Mouse (Mus musculus) natural killer cell, adult 2 months (primary cell): Measurements from ENCODE around the gene Tmprss7.
A peak's percentile ranks its signal among the peaks of the same experiment; 100 is the strongest.

ENCODE experiments used
- DNase-seq, 2 experiments: peaks; one replicate each; pipeline ENCODE4 v3.0.0; 2022; ENCODE audit warnings: low spot score in 2 of 2

The Tmprss7 gene

DNA sequence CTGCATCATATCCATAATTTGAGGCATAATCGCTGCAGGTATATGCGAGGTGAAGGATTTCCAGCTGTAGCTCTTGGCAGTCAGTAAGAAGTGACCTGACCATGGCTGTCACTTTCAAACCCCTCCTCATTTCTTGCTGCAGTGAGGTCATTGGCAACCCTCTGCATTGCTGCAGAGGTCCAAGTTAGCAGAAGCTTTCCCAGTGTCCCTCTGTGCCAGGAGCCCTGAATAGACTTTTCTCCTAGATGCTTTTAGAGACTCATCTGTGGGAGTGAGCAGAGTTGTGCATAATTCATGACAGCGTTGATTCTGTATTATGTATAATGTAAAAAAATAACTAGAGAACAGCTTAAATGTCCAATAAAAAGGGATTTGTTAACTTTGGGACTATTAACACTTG is 8.2 kb downstream of the Tmprss7 start:
- DNase-seq, result no peak

- DNase-seq, result peak; percentile 29 to 33
These were observed 8.6 kb downstream of the Tmprss7 start for GRCm38 (mm10) chr16:45684815-45685214.

DNA sequence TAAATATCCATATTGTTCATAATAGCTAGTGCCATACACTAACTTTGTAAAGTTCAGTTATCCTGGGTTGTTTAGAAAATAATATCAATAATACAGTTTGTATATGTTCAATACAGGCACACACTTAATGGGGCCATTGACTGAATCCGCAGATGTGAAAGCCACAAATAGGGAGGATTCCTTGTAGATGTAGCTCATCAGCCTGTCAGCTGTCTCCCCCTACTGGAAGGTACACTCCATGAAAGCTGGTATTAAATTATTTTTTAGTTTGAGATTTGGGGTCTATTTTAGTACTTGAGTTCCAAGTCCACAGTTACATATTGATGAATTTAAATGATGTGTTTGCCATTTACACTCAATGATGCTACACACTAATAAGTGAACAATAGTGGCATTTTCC is 17.0 kb downstream of the Tmprss7 start:
- DNase-seq, result no peak

- no peak for DNase-seq
These were observed 23.5 kb downstream of the Tmprss7 start for GRCm38 (mm10) chr16:45670005-45670404.

DNA sequence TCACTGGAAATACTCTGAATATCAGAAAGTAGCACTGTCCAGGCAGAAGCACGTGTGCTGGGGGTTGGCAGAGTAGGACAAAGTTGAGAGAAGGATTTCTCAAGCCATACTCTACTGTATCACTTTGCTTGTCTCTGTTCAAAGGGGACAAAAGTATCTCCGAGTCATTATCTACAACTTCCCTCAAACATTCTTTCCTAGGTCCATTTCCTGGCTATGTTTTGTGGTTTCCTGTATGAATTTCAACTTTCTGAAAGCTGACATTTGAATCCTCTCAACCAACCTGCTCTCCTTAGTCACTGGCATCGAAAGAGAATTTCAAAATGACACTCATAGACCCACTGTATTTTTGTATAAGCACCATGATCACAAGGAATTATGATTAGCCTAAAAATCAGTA is 25.3 kb downstream of the Tmprss7 start:
- no peak for DNase-seq

DNA sequence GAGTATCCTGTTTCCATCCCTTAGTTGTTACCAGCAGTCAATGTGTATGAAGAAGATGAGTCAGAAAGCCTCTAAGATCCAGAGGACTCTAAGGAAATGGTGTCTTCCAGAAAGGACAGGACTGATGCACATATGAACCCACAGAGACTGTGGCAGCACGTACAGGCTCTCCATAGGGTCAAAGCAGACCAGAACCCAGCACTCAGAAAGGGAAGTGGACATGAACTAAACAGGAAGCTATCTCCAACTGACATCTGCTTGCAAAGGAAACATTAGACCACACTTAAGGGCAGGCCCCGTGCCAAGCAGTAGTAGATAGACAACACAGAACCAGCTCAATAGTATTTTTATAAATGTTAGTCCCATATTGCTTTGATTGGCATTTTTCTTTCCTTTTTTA is 27.3 kb downstream of the Tmprss7 start:
- DNase-seq, result peak in 1 of 2 experiments; percentile 3

- no peak for DNase-seq
These were observed 31.1 kb downstream of the Tmprss7 start for GRCm38 (mm10) chr16:45662381-45662780.

- no peak for DNase-seq
These were observed 33.9 kb downstream of the Tmprss7 start for GRCm38 (mm10) chr16:45659596-45659995.

DNA sequence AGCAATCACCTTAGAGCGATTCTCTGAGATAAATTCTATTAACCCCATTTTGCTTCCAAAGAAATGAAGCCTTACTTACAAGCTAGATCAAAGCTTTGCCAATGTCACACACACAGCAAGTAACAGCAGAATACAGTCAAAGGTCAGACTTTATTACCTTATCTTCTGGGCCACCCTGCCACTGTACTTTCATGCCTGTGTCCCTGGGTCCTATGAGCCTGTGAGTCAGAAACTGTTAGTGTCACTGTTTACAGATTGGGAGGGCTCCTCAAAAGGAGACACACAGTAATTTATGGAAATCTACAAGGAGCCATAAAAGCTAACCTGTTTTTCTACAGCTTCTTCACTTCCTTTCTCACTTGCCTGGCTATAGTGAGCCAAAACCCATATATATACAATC is 35.2 kb downstream of the Tmprss7 start:
- DNase-seq, result no peak

- no peak for DNase-seq
These were observed 35.8 kb downstream of the Tmprss7 start for GRCm38 (mm10) chr16:45657574-45658159.

- DNase-seq, result no peak
These were observed 39.0 kb downstream of the Tmprss7 start for GRCm38 (mm10) chr16:45654465-45654864.

DNA sequence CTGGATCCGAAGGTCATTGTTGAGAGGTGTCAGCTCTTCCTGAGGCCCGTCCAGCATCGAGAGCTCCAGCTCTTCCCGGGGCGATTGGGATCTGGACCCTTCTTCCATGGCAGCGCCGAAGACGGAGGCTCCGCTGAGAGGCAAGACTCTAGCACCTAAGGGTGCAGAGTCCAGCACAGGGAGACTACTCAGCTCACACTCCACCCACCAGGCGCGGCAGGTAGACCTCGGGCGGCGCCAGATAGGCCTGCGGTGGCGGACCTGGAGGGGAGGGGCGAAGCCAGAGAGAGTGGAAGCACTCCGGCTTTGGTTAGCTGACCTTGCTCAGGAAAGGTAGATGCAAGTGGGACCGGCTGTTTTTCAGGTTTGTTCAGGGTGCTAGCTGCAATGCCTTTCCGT is 39.5 kb downstream of the Tmprss7 start, which contains the start of gene BC016579:
Gene BC016579 (minus strand): TSS at position 135 of the 399 bp plus-strand sequence.
- peak; percentile 1 to 12 for DNase-seq

DNA sequence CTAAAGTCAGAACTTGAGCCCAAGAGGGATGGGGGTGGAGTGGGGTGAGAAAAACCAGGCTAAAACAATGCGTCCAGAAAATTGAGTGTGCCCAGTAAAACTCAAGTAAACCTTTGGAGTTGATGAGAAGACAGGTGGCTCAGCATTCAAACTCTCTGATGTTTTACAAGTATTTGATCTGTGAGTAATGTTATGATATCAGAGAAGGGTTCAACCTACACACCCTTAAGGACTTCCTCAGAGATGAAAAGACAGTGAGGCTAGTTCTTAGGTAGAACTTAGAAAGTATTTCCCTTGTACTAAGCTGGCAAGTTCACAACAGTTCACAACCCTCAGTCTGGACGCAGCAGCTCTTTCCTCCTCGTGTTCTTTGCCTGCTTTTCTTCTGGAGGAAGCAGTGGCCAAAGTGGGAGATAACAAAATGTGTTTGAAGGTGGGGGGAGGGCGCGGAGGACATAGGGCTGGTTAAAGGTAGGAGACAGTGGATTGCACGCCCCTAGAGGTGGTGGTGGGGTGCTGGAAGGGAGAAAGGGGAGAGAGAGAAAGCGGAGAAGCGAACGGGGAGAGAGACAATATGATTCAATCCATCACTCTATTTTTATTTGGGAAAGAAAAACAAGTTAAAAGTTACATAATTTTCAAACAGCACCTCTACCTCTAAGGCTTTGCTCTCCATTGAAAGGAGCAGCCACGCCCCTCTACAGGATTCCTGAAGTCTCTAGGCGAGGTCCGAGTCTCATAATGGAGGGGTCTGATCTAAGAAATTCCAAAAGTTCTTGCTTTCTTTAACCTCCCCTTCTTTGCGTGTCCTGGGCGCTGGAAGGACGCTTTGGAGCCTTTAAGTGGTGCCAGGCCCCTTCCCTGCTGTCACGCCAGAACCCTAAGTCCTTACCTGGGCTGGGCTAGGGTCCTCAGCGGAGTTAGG is 40.2 kb downstream of the Tmprss7 start:
- no peak for DNase-seq

GRCm38 (mm10) chr16:45651497-45651896 is 42.0 kb downstream of the Tmprss7 start:
- DNase-seq, result no peak

DNA sequence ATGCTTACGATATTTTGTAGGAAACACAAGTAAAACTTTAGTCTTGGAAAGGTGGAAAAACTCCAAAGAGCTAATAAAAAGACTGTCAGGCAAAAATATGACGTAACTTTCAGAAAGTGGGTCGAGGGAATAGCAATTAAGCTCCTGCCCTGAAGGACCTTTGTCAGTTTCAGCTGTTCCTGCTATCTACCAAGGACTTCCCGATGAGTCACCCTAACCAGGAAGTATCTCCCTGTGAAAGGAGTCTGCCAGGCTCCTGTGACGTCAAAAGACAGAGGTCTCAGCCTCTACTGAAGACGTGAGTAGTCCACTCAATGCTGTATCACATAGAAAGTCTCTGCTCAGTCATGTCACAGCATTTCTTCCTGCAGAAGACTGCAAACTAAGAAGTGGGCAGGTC is 49.1 kb downstream of the Tmprss7 start:
- no peak for DNase-seq

DNA sequence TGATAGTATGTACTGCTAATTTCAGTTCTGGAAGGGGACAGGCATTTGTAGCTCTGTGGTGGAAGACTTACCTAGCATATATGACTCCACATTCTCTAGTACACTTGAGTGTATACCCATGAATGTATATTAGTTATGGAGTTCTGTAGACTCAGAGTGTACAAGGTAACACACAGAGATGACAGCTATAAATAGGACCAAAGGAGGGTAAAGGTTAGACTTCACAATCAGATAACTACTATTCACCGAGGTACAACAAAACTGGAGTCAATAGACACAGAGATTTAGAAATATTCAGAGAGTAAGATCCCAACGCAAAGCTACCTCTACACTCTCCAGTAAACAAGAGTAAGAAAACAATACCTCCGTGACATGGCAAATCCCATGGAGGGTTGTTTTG is 49.5 kb downstream of the Tmprss7 start:
- no peak for DNase-seq

DNA sequence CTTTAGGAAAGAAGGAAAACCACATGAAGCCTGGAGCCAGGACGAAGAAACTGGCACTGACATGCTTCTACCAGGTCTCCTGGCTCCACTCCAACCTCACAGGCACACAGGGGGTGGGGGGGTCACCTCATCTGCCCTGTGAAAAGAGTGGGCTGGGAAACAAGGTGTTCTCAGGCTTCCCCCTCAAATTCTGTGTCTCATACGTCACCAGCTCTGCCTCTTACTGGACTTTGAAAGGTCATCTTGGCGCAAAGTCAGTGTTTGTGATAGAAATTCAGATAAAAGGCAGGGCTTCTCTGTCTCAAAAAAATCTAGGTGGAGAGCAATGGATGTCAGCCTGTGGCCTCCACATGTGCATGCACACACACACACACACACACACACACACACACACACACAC is 52.2 kb downstream of the Tmprss7 start:
- DNase-seq, result no peak

GRCm38 (mm10) chr16:45640070-45640762 is 53.2 kb downstream of the Tmprss7 start:
- no peak for DNase-seq

DNA sequence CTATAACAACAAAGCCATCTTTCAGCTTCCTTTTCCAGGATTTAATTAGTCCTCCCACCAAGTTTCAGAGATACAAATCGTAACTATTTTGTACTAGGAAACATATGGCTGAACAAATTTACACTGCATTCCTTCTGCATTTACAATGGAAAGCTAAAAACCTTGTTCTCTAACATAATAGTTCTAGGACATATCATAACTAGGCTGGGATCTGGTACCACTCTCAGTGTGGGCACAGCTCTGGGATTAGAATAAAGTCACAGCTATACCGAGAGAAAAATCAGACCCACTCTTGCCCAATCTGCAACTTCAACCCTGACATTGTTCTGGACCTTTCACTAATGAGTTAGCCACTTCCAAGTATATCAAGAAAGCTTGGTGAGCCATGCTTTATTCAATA is 57.6 kb downstream of the Tmprss7 start:
- no peak for DNase-seq

DNA sequence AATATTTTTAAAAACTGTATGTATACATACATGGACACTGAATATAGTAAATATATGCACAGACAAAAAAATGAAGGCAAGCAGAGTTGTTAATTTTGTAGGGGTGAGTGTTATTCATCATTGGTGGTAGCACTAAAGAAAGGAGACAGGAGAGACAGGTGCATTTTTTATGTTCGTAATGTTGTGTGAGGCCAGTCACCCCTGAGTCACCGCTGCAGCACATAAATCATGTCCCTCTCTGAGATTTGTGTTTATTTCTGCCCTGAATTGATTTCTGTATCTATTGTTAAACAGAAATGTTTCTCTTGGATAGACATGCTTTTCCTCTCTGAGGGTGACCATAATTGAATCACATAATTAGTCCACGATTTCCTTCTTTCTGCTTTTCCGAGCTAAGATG is 61.0 kb downstream of the Tmprss7 start:
- no peak for DNase-seq

DNA sequence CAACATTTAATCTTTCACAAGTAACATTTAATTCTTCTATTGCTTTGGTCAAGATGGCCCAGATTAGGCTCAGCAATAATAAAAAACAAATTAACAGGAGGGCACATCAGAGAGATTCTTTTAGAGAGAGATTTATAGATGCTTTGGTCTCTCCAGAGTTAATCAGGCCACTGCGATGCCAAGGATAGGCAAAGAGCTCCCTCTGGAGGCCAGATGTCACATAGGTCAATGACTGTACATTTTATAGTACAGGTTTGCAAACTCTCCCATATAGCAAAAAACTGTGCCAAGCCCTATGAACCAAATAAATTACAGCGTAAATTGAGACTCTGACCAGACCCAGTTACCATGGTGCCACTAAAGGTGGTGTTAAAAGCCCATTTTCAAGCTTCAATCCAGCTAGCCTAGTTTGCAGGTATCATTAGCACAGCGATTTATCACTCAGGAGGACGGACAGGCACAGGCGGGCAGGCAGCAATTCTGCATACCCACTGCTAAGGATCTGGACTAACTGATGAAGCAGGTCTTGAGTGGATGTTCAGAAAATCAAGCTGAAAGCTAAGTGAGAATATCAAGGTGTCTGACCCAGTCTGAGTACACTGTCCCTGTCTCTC is 63.0 kb downstream of the Tmprss7 start:
- peak; percentile 50 to 69 for DNase-seq

DNA sequence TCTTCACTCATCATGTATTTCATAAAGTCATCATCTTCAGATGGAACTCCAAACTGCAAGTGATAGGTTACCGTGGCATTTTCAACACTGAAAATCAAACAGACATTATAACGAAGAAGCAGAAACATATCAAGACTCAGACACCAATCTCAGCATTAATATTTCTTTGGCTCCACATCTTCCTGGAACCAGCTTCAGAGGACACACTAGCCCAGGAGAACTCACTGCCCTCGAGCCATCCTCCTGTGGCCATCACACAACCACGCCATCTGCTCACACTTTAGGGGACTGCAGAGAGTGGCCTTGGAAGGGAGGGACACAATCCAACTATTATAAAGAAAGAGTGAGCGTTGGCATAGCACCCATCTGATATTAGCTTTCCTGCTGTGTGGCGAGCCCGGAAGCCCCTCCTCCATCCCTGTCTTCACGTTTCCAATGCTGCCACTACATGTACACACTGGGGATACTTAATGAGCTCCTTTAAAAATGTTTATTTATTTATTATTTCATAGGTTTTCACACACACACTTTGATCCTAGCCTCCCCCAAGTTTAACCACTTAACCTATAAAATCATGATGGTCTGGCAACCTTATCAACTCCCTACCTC is 63.9 kb downstream of the Tmprss7 start:
- DNase-seq, result no peak
